Mouse (Mus musculus) testis, adult 2 months (tissue): Measurements from ENCODE around the gene Sema4d.

Experiments
- CTCF ChIP-seq: fragments of 200-500 bp; IDR thresholded peaks from 2 replicates; pipeline ENCODE4 v1.5.1; 2012; ENCODE audit warnings: low read depth, mild to moderate bottlenecking, inconsistent platforms, low read length, moderate library complexity; ENCODE audit not compliant: control insufficient read depth, insufficient read depth, insufficient replicate concordance
- POLR2A ChIP-seq: fragments of 200-500 bp; IDR thresholded peaks from 2 replicates; pipeline ENCODE4 v1.6.1; 2012; ENCODE audit warnings: low read depth, mild to moderate bottlenecking, inconsistent platforms, low read length, moderate library complexity; ENCODE audit not compliant: control insufficient read depth

- no peak for TF ChIP-seq CTCF
- TF ChIP-seq POLR2A, result no peak
Observed at GRCm38 (mm10) chr13:51786616-51787015, 6.9 kb downstream of the Sema4d start.
